Mouse (Mus musculus): ENCODE results near the gene Gm11992.

Gm11992 gene

DNA sequence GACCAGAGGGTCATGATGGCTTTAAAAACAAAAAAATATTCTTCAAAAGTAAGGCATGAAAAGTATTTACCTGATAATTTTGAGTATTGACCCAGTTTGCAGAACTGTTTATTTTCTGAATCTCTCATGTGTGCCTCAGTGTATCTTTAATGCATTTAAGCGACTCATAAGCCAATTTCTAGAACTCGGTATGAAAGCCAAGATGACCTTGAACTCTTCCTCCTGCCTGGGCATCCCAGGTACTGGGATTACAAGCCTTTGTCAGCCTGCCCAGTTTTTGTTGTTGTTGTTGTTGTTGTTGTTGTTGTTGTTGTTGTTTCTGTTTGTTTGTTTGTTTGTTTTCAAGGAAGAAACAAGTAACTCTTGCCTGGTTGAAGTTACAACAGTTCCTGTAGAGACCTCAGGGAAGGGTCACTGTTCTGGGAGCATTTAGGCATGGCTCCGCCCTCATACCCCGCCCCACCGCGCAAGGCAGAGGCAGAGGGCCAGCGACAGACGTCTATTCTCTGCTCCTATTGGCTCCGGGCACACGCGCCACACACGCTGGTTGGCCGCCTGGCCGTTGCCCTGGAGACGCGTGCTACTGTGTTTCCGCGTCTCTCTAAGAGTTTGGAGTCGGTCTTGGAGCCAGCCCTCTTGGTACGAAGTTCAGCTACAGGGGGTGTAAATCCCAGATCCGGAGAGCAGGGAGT is at the start of gene Gm11992:
Gm11992 (plus strand) TSS at position 584 of the 692 bp plus-strand sequence.
- DNase-seq (ENCODE audit: low read depth) = no peak

DNA sequence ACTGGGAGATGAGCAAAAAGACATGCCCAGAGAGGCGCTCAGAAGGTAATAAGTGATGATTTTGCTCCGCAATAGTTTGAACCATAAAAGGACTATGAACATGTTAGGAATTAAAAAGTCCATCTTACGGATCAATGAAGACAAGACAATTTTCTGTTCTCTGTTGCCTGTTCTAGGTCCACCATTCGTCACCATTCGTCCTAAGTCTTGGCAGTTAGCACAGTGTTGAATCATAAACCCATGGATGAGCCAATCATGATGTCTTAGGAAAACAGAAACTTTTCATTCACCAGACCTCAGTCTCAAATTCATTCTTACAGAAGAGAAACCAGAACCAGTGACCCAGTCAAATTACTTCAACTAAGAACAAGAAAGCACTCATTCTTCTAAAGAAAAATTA is 39.6 kb upstream of the Gm11992 start:
- DNase-seq (ENCODE audit: low read depth) = no peak

DNA sequence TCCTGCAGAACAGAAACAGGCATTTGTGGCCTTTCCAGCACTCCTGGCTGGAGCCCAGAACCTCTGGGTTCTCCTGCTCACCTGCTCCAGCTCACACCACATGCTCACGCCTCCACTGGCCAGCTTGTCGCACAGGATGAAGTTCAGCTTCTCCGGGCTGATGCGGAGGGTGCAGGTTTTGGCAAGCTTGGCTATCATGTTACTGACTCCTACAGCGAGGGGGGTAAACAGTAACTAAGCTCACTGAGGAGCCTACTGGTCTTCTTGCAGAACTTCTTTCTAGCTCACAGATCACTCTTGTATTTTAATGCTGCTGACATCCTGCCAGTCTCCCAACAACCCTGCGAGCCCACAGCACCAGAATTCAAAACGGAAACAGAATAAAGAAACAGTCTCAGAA is 38.0 kb upstream of the Gm11992 start:
- peak; percentile 76 for DNase-seq (ENCODE audit: low read depth)

DNA sequence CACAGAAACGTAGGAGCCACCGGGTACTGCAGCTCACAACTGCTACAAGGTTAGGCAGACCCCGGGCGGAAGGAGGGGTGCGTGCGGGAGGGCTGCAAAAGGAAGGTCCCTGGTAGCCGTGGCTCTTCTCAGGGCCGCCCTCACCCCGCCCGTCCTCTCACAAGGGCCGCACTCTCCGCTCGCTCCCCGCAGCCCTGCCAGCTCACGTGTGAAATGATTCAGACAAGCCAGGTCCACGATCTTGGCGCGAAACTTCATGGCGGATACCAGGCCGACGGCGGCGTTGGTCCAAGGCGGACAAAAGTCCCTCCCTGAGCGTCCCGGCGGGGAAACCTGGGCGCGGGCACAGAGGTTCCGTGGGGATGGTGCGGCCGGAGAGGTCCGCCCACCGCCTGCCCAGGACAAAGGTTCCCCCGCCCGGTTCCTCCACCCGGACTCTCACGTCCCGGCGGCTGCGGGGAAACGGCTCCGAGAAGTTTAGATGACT is 37.5 kb upstream of the Gm11992 start, which contains the start of gene Hus1:
Hus1 (minus strand) TSS at position 339 of the 487 bp plus-strand sequence.
- DNase-seq (ENCODE audit: low read depth) = peak; percentile 84

DNA sequence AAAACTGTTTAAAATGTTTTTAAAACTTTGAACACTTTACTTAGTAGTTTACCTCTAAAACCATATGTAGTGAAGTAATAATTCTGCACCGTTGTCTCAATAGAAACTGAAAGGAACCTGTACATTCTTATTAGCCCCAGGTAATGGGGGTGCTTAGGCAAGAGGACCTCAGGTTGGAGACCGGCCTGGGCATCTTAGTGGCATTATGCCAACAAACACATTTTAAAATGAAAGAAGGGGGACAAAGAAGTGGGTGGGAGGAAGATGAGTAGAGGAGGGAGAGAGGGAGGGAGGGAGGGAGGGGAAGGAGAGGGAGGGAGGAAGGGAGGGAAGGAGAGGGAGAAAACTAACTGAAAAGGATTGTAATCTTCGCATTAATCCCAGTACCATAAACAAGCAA is 37.0 kb upstream of the Gm11992 start:
- DNase-seq (ENCODE audit: low read depth) = no peak

DNA sequence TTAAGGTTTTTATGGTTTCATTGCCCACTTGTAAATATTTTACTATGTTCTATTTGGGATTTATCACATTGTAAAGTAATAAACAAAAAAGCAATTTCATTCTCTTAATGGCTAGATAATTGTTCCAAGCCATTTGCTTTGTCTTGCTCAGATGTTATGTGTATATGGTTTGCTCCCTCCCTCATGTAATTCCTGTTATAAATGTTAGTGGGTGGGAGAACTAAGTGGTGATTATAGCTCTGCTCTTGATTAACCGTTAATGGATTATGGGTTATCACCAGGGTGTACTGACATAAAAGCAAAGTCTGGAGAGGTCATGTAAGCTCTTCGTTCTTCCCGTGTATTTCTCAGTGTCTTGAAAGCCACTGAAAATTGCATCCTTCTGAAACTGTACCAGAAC is 33.7 kb upstream of the Gm11992 start:
- no peak for DNase-seq (ENCODE audit: low read depth)

DNA sequence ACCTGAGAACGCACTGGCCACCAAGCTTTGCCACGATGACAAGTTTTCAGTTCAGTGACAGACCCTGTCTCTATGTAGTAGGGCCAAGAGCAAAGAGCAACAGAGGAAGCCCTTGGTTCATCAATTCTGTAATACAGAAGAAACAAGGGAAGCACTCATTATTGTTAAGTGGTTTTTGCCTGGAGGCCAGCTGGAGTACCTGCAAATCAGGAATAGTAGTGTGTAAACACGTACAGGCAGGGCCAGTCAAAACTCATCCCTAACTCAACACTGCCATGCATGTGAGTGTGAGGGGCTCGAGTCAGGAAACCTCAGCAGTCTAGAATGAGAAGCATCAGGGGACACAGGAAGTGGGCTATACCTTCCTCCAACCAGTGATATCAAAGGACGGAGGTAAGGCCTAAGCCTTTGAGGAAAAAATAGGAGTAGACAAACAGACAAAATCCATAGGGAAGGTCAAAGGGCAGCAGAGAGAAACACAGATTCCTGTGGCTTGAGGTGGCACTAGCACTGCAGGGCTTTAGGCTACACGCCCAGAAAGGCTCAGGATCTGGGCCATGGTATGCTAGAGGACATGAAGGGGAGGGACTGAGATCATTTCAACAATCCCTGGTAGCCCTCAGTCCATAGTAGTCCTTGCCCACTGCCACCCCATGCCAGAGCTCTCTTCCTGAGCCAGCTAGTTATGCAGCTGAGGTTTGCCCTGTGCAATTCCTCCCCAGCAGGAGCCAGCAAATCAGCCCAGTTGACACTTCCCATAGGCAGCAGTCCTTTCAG is 29.7 kb upstream of the Gm11992 start:
- DNase-seq (ENCODE audit: low read depth) = no peak

DNA sequence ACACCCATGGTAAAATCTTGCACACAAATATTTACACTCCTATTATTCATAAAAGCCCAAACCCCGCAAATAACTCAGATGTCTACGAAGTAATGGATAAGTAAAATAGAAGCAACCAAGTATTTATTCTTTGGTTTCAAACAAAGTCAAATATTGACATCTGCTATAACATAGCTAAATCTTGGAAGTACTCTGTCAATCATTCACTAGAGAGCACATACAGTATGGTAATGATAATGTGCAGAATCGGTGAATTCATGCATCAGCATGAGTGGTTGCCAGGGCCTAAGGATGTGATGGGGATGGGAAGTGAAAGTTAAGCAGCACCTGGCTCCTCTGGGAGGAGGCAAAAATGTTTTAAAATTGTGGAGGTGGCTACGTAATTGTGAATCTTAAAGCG is 28.2 kb upstream of the Gm11992 start:
- no peak for DNase-seq (ENCODE audit: low read depth)

DNA sequence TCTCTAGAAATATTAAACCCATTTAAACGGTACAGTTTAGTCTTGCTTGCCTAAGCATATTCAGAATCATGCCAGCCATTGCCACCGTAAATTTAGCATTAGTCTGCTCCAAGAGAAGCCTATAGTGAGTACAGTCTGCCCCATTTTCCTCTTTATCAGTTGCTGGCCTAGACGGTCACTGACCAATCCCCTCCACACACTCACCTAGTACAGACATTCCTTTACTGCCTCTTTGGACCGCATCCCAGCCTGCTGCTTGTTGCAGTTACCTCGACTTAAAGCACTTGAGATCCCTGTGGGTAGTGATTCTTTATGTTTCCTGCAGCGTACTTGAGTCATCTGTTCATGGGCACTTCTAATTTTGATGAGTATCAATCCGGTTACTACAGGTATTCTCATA is 23.6 kb upstream of the Gm11992 start:
- no peak for DNase-seq (ENCODE audit: low read depth)

DNA sequence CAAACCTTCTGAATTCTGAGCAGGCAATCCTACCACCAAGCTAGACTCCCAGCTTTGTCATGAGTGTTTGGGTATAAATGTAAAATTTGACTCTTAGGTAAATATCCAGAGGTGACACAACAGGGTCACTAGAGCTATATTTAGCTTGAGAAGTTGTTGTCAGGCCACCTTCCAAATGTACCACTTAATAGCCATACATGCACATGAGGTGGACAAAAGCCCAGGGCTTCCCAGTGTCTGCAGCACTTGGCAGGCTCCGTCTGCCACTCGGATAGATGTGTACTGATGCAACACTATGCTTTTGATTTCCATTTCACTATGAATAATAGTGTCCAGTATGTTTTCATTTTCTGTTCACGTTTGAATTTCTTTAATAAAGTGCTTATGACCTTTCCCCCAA is 23.2 kb upstream of the Gm11992 start:
- no peak for DNase-seq (ENCODE audit: low read depth)

DNA sequence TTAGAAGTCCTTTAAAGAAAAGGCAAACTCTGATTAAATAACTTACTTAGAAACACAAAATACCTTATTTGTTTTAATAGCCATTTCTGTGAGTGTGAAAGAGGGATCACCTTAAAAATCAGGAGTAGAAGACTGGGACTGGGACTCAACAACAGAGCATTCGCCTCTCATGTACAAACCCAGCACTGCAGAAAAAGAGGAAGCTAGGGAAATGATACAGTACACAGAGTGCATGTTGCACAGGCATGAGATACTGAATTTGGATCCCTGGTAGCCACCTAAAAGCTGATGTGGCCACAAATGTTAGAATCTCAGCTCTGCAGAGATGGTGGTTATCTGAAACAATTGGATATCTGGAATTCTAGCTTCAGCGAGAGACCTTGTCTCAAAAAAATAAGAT is 16.9 kb upstream of the Gm11992 start:
- DNase-seq (ENCODE audit: low read depth) = no peak

DNA sequence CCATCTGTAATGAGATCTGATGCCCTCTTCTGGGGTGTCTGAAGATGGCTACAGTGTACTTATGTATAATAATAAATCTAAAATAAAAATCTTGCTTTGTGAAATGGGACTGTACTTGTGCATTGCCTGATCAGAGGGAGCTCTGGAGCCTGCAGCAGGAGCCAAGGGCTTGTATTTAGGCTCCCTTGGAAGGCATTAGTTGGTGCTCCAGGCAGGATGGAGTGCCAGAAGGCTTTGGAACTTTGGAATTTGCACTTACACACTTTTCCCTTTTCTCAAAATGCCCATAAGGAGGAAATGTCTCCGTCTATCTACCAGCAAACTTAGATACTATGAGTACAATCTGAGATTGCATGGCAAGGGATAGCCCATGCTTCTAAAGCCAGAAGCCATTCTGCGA is 1.8 kb upstream of the Gm11992 start:
- no peak for DNase-seq (ENCODE audit: low read depth)

DNA sequence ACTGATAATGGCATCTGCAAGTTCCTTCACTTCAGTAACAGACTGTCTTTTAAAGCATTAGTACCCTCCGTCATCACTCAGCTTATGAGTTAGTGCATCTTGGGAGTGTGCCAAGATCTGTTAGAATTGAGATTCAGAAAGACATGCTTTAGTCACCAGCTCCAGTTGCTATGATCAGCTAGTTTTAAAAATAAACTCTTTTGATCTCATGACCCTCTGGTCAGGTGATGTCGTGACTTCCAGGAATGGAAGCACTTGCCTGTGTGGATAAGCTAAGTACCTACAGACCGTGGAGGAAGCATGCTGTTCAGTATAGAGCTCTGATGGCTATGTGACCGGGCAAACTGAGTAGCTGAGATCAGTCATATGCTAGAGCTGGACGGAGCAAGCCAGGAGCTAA is 1.4 kb upstream of the Gm11992 start:
- no peak for DNase-seq (ENCODE audit: low read depth)

DNA sequence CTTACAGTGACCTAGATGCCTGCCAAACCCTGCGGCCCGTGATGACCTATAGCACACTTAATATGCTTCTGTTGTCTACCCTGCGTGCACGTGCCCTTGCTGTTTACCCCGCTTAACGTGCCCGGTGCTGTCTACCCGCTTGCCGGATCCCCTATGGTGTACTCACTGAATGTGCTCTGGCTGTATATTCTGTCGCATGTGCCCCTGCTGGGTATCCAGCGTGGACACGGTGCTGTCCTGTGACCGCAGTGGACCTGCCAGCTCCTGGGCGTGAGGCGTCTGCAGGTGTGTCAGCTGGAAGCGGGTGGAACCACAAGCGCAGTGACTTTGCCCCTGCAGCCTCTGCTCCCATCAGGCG is 288 bp downstream of the Gm11992 start, which contains the start of gene Sun3:
Sun3 (minus strand) TSS at position 289 of the 358 bp plus-strand sequence.
- no peak for DNase-seq (ENCODE audit: low read depth)

DNA sequence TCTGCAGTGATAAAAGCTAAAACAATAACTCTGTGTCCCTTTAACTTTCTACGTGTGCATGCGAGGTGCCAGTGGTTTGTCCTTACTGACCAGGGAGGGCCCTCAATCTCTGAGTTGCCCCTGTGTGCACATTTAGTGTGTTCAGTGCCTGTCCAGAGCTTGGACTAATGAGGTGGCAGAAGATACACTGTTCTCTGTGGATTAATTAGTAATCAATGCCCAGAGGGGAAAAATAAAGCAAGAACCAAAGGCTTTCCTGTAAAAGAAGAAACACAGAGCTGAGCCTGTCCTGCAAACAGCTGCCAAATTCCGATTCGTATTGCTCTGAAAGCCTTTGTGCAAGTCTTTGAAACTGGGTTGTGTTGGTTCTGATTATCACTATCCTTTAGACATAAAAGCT is 1.8 kb downstream of the Gm11992 start:
- no peak for DNase-seq (ENCODE audit: low read depth)

DNA sequence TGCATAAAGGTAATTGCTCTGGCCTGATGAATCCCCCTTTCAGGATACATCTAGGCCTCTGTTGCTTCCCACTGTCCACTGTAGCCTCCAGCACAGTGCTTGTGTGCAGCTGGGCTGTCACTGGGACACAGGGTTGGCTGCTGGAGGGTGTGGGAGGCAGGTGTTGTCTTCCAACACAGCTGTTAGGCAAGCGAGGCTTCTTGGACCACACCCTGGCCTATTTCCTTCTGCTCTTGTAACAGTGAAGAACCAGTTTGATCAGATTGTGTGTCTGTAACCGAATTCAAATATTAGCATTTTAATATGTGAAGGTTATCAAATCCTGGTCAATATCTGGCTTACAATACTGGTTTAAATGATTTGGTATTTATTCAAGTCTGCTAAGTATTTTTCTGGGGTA is 3.5 kb downstream of the Gm11992 start:
- no peak for DNase-seq (ENCODE audit: low read depth)

DNA sequence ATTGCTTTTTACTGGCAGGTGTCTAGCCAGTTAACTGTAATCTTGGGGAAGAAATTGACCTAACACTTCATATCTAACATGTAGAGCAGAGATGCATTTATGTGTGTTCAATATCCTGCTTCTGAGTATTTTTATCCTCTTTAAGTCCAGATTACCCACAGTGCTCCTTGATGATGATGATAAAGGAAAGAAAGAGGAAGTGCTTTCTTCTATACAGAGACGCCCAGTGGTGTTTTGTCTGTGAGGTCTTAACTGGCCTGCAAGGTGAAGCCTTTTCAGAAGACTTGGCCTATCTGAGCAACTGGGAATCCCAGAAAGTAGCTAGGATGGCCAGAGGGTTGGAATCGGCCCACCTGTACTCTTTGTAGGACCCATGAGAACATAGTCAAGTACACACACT is 8.5 kb downstream of the Gm11992 start:
- DNase-seq (ENCODE audit: low read depth) = peak; percentile 42

DNA sequence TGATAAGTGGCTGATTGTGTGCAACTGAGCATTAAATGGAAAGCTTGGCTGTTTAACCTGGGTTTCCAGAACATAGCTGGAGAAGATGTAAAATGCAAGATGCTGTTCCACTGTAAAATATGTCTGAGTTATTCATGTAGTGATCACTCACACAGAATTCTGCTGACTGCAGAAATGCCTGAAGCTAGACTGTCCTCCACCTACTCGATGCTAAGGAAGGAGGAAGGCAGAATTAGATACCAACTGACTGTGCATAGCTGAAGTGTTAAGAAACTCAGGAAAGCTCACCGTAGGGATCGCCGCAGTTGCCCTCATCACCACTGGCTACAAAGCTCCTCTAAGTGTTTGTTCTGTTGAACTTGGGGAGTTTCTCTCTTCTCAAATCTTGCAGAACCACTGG is 9.3 kb downstream of the Gm11992 start:
- DNase-seq (ENCODE audit: low read depth) = no peak

DNA sequence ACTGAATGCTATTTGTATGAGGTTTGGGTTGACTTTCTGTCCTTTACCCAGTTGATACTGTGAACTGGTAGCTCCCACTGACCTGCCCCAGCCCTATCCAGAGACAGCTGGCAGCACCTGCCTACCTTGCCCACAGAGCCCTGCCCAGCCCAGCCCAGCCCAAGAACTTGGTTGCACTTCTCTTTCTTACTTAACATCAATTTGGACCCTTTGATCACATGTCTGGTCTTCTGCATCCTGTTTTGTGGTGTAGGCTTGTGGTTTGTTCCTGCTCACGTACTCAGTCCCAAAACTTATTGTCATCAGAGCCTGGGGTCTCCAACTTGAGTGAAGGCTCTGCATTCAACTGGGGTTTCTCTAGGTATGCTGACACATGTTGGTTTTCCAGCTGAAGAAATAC is 11.6 kb downstream of the Gm11992 start:
- DNase-seq (ENCODE audit: low read depth) = peak; percentile 42

DNA sequence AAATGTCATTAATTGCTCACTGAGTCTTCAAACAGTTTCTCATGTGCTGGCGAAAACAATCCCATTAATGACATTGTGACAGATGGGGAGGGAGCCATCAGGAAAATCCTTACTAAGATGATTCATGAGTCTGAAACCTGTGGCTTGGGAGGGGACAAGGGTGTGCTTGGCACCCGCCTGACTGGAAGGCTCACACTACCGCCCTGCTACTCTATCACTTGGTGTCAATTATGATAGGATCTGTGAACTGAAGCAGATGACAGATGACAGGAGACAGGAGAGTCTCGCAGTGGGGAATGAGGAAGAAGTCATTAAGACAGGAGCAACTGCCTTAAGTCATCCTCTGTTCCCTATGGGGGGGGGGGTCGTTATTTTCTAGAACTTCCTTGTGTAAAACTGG is 12.1 kb downstream of the Gm11992 start:
- DNase-seq (ENCODE audit: low read depth) = no peak

DNA sequence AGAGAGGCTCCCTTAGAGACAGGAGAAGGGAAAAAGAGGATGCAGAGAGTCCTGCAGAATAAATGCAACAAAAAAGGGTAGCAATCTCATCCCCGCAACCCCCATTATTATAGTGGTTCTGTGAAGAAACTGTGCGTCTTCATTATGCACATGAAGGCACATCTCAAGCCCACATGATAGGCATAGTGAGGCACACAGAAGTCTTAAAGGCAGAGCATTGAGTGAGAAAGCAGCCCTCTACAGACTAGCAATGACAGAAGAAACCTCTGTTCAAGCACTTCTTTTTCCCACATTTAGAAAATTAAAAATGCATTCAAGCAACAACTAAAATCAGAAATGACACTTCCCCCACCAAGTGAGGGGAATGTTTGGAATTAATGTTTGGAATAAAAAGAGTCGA is 28.1 kb downstream of the Gm11992 start:
- DNase-seq (ENCODE audit: low read depth) = no peak

DNA sequence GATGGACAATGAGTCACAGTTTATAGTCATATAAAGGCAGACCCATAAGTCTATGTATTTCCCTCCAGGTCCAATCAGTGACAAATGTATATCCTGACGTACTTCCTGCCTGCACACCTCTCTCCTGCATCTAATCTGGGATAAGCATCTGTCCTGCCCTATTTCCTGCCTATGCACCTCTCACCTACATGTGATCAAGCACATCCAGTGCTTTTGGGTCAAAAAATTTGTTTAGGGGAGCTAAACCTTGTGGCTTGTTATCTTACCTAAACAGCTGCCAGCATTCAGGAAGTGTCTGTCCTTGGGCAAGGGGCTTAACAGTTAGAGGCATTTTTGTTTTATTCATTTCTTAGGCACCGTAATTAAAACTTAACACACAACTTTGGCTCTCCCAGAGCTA is 64.8 kb downstream of the Gm11992 start:
- peak; percentile 97 for DNase-seq (ENCODE audit: low read depth)

DNA sequence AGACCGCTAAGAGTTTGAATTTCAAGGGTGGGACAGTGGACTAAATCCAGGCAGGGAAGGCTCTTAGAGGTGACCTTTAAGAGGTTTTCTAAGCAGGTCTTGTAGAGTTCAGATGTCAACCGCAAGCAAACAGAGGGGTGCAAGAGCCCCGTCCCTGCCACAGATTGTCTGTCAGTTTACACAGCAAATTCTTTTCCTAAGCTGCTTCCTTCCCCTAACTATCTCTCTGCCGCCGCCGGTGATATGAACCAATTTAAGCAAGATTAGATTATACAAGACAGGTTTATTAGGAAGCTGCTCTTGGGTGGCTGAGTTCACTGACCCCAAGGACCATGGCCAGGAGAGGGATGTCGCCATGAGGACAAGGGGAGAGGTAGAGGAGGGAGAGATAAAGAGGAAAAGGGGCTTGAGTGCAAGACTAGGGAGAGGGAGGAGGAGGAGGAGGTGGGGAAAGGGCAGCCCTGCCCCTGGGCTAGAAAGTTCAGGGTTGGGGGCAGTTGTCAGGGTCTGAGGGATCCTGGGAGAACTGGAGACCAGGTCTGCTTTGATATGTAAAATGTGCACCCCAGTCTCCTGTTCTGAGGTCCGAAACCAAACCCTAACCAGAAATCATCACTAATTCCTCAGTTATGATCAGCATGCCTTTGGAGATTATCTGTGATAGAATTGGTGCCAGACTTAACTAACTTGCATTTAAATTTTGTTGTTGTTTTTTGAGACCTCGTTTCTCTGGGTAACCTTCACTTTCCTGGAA is 67.2 kb downstream of the Gm11992 start:
- DNase-seq (ENCODE audit: low read depth) = no peak

Measured in 416B (cell line).